Mouse (Mus musculus): Measurements from ENCODE around the gene Oaf. TPM values are rescaled to one million over a fixed set of nuclear protein-coding genes. Genes with fewer than 3 reads are reported as not detected.

Gene Oaf
- total RNA-seq (2023): 1 to 10 TPM; 4.6 to 7.1 TPM

GRCm38 (mm10) chr9:43239712-43240593, at the start of gene Oaf:
Gene Oaf, minus strand, starts transcription at chr9:43239911.

GRCm38 (mm10) chr9:43210190-43210682, 29.5 kb downstream of the Oaf start, which contains the start of gene Pou2f3:
Gene Pou2f3, minus strand, starts transcription at chr9:43210369.

Other genes starting within 250 kb of the Oaf start
- gene Arhgef12, start 132.7 kb downstream of the Oaf start, total RNA-seq (2023): 1 to 10 TPM; 2.0 to 2.8 TPM
- gene Tmem136, start 123.3 kb downstream of the Oaf start, total RNA-seq (2023): not detected
- gene Pou2f3, start 29.5 kb downstream of the Oaf start, total RNA-seq (2023): not detected
- not detected for gene Trim29, start 70.9 kb upstream of the Oaf start, total RNA-seq (2023)